Mouse (Mus musculus): ENCODE results near the gene Hdhd5.
A peak's percentile ranks its signal among the peaks of the same experiment; 100 is the strongest.

Gene Hdhd5

GRCm38 (mm10) chr6:120536337-120536736 lies 5.2 kb upstream of the Hdhd5 start:
- DNase-seq (ENCODE audit: low read depth, low spot score), result peak; percentile 41

- DNase-seq (ENCODE audit: low read depth, low spot score), result no peak
Observed at GRCm38 (mm10) chr6:120532594-120532993, 1.5 kb upstream of the Hdhd5 start.

- DNase-seq (ENCODE audit: low read depth, low spot score), result no peak
Observed at GRCm38 (mm10) chr6:120529123-120529522, 2.0 kb downstream of the Hdhd5 start.

- DNase-seq (ENCODE audit: low read depth, low spot score), result no peak
Observed at GRCm38 (mm10) chr6:120524796-120525195, 6.3 kb downstream of the Hdhd5 start.

- no peak for DNase-seq (ENCODE audit: low read depth, low spot score)
Observed at GRCm38 (mm10) chr6:120519647-120520046, 11.5 kb downstream of the Hdhd5 start.

GRCm38 (mm10) chr6:120517311-120517710 lies 13.8 kb downstream of the Hdhd5 start:
- no peak for DNase-seq (ENCODE audit: low read depth, low spot score)

- no peak for DNase-seq (ENCODE audit: low read depth, low spot score)
Observed at GRCm38 (mm10) chr6:120516879-120517278, 14.2 kb downstream of the Hdhd5 start.

- DNase-seq (ENCODE audit: low read depth, low spot score), result no peak
Observed at GRCm38 (mm10) chr6:120516422-120516821, 14.7 kb downstream of the Hdhd5 start.

- DNase-seq (ENCODE audit: low read depth, low spot score), result peak; percentile 88
Observed at GRCm38 (mm10) chr6:120511212-120511611, 19.9 kb downstream of the Hdhd5 start.

- no peak for DNase-seq (ENCODE audit: low read depth, low spot score)
Observed at GRCm38 (mm10) chr6:120510425-120510824, 20.7 kb downstream of the Hdhd5 start.

- DNase-seq (ENCODE audit: low read depth, low spot score), result no peak
Observed at GRCm38 (mm10) chr6:120509975-120510374, 21.1 kb downstream of the Hdhd5 start.

- no peak for DNase-seq (ENCODE audit: low read depth, low spot score)
Observed at GRCm38 (mm10) chr6:120508645-120509044, 22.5 kb downstream of the Hdhd5 start.

GRCm38 (mm10) chr6:120505531-120505930 lies 25.6 kb downstream of the Hdhd5 start:
- no peak for DNase-seq (ENCODE audit: low read depth, low spot score)

- DNase-seq (ENCODE audit: low read depth, low spot score), result no peak
Observed at GRCm38 (mm10) chr6:120504051-120504450, 27.1 kb downstream of the Hdhd5 start.

GRCm38 (mm10) chr6:120496544-120496943 lies 34.6 kb downstream of the Hdhd5 start:
- no peak for DNase-seq (ENCODE audit: low read depth, low spot score)

- peak; percentile 76 for DNase-seq (ENCODE audit: low read depth, low spot score)
Observed at GRCm38 (mm10) chr6:120493374-120494181, 37.5 kb downstream of the Hdhd5 start, which contains the start of gene Tmem121b. Gene Tmem121b, minus strand, starts transcription at chr6:120493807.

GRCm38 (mm10) chr6:120492499-120493373 lies 38.4 kb downstream of the Hdhd5 start:
- DNase-seq (ENCODE audit: low read depth, low spot score), result peak; percentile 66

- DNase-seq (ENCODE audit: low read depth, low spot score), result no peak
Observed at GRCm38 (mm10) chr6:120491862-120492498, 39.1 kb downstream of the Hdhd5 start.

- DNase-seq (ENCODE audit: low read depth, low spot score), result no peak
Observed at GRCm38 (mm10) chr6:120491064-120491463, 40.1 kb downstream of the Hdhd5 start.

- no peak for DNase-seq (ENCODE audit: low read depth, low spot score)
Observed at GRCm38 (mm10) chr6:120489461-120489860, 41.7 kb downstream of the Hdhd5 start.

GRCm38 (mm10) chr6:120488647-120489046 lies 42.5 kb downstream of the Hdhd5 start:
- no peak for DNase-seq (ENCODE audit: low read depth, low spot score)

- no peak for DNase-seq (ENCODE audit: low read depth, low spot score)
Observed at GRCm38 (mm10) chr6:120486051-120486510, 45.0 kb downstream of the Hdhd5 start.
